Mouse (Mus musculus) midbrain, embryonic 13.5 days (tissue): Measurements from ENCODE around the gene Stx17. TPM values are rescaled to one million over a fixed set of nuclear protein-coding genes. Genes with fewer than 3 reads are reported as not detected.

ENCODE experiments used
- ATAC-seq: fragments of 200-750 bp; cut with Nextera tagmentation; 2 replicates; pipeline ENCODE4 v1.8.0; 2017; ENCODE audit warnings: mild to moderate bottlenecking, moderate TSS enrichment, moderate library complexity
- H3K27ac ChIP-seq: fragments of 300-500 bp; sonication (generic); 2 replicates; pipeline ENCODE4 v1.5.1; 2015; ENCODE audit warnings: inconsistent platforms, mild to moderate bottlenecking, moderate library complexity
- H3K27me3 ChIP-seq: fragments of 300-500 bp; sonication (generic); 2 replicates; pipeline ENCODE4 v1.6.1; 2015; ENCODE audit warnings: mild to moderate bottlenecking, inconsistent platforms
- H3K36me3 ChIP-seq: fragments of 300-500 bp; sonication (generic); 2 replicates; pipeline ENCODE4 v1.6.1; 2015; ENCODE audit warnings: mild to moderate bottlenecking, inconsistent platforms
- H3K4me1 ChIP-seq: fragments of 300-500 bp; sonication (generic); replicated peaks from 2 replicates; pipeline ENCODE4 v1.6.1; 2015; ENCODE audit warnings: inconsistent platforms
- H3K4me2 ChIP-seq: fragments of 300-500 bp; sonication (generic); replicated peaks from 2 replicates; pipeline ENCODE4 v1.6.1; 2015; ENCODE audit warnings: moderate library complexity, mild to moderate bottlenecking, inconsistent platforms
- H3K4me3 ChIP-seq: fragments of 300-500 bp; sonication (generic); replicated peaks from 2 replicates; pipeline ENCODE4 v1.5.1; 2015; ENCODE audit warnings: mild to moderate bottlenecking, inconsistent platforms
- H3K9ac ChIP-seq: fragments of 300-500 bp; sonication (generic); replicated peaks from 2 replicates; pipeline ENCODE4 v1.6.1; 2015; ENCODE audit warnings: mild to moderate bottlenecking, inconsistent platforms
- H3K9me3 ChIP-seq: fragments of 300-500 bp; sonication (generic); 2 replicates; pipeline ENCODE4 v1.6.1; 2016; ENCODE audit warnings: mild to moderate bottlenecking, inconsistent platforms
- WGBS: fragments of 180-500 bp; shearing (Covaris S2); methylation state at CpG from one replicate; pipeline ENCODE4 v1.1.7; 2015; 5-methylcytosine and 5-hydroxymethylcytosine counted together
- polyA plus RNA-seq: library from polyadenylated mRNA; unstranded; fragments of >200 nt; fragmentation: Nextera tagmentation; extraction: Ambion mirVana; gene quantifications from 2 replicates; pipeline ENCODE4 v1.2.1, GENCODE M21; 2015

Stx17 gene
- polyA plus RNA-seq, 1 experiment from 2014 or later, result 20.3 TPM

DNA sequence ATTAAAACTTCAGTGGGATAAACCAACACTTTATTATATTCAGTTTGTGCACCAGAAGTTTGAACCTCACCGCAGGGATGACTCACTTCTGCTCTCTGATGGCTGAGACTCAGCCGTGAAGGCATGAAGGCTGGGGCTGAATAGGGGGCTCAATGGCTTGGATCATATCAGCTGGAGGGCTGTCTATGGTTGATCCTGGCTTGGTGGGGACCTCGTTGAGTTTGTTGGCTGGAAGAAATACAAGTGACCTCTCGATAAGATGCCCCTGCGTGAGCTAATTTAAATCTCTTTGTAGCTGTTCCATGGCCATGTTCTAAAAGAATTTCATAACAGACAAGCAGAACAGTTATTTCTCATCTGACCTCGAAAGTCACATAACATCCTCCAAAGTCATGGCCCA is 17.6 kb upstream of the Stx17 start:
- Histone ChIP-seq H3K4me2 (no peak overlapping the region), H3K4me3 (no peak overlapping the region), H3K9me3 (no peaks in the 10 kb centered on the region), H3K27me3 (peaks cover 3% of the 10 kb centered on the region; the same call in 1 of the 2 replicates), H3K27ac (no peak overlapping the region), H3K9ac (no peak overlapping the region), H3K4me1 (no peaks in the 10 kb centered on the region), H3K36me3 (no peaks in the 10 kb centered on the region)
- WGBS, result 84% methylated on average over 6 of the region's 6 CpGs
- ATAC-seq, result no peak

DNA sequence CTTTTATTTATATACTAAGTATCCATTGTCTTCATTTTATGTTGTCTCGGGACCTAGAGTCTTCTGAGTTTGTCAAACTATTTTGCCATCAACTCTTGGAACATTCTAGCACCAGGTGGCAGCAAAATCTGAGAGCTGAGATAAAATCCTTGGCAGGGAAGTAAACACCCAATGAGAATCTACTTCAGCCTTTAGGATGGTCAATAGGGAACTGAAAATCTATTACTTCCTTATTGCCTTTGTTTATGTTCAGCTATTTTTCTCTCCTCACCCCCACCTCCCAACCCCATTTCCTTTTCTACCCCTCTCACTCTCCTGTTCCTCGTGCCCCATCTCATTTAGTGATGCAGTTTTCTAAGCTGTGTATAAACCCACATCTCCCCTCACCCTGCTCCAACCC is 16.1 kb upstream of the Stx17 start:
- H3K4me2 ChIP-seq, result no peak overlapping the region
- no peak overlapping the region for H3K27ac ChIP-seq
- H3K9me3 ChIP-seq, result no peaks in the 10 kb centered on the region
- no peaks in the 10 kb centered on the region for H3K27me3 ChIP-seq
- no peak overlapping the region for H3K9ac ChIP-seq
- ATAC-seq, result no peak
- no peaks in the 10 kb centered on the region for H3K36me3 ChIP-seq
- H3K4me3 ChIP-seq, result no peak overlapping the region
- no peaks in the 10 kb centered on the region for H3K4me1 ChIP-seq
- 76% methylated on average over 2 of the region's 2 CpGs for WGBS

DNA sequence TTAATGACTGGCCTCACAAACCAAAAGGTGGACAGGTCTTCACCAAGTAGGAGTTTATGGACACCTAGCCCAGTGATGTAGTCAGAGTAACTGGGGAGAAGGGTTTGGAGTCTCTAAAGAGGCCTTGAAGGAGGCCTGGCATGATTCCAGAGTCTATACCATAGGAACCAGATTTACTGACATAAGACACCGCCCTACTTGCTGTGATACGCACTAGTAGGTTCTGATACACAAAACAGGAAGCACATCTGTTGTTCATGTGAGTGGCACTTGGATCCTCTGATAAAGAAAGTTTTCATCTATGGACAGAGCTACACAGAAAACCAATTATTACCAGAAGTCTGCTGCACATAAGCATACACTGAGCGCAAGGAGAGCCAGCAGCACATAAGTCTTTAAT is 14.4 kb upstream of the Stx17 start:
- H3K27ac ChIP-seq, result no peak overlapping the region
- no peaks in the 10 kb centered on the region for H3K27me3 ChIP-seq
- no peaks in the 10 kb centered on the region for H3K9me3 ChIP-seq
- H3K4me2 ChIP-seq, result no peak overlapping the region
- ATAC-seq, result no peak
- no peak overlapping the region for H3K4me3 ChIP-seq
- 88% methylated on average over 3 of the region's 3 CpGs for WGBS
- no peak overlapping the region for H3K9ac ChIP-seq
- H3K4me1 ChIP-seq, result no peaks in the 10 kb centered on the region
- no peaks in the 10 kb centered on the region for H3K36me3 ChIP-seq

DNA sequence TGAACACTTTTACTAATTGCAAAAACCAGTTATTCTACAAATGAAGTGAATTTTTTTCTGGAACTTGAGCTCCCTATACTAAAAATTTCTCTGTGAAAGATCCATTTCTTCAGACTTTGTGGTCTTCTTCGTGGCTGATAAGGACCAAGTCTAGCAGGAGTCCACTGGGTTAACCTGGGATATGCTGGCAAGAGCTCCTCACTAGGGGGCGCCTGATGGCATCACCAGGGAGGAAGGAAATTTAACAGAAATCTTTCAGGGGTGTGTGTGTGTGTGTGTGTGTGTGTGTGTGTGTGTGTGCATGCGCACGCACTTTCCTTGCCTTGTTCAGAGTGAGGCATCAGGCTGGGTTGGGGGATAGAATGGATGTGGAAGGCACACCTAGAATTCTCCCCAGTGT is 8.5 kb upstream of the Stx17 start:
- H3K4me1 ChIP-seq, result 0 out of 2 replicates have a peak, but pooled peaks cover 3% of the 10 kb centered on the region
- H3K4me3 ChIP-seq, result no peak overlapping the region
- no peaks in the 10 kb centered on the region for H3K36me3 ChIP-seq
- ATAC-seq, result no peak
- no peak overlapping the region for H3K27ac ChIP-seq
- 68% methylated on average over 4 of the region's 4 CpGs for WGBS
- no peaks in the 10 kb centered on the region for H3K27me3 ChIP-seq
- no peak overlapping the region for H3K9ac ChIP-seq
- H3K4me2 ChIP-seq, result no peak overlapping the region
- no peaks in the 10 kb centered on the region for H3K9me3 ChIP-seq

DNA sequence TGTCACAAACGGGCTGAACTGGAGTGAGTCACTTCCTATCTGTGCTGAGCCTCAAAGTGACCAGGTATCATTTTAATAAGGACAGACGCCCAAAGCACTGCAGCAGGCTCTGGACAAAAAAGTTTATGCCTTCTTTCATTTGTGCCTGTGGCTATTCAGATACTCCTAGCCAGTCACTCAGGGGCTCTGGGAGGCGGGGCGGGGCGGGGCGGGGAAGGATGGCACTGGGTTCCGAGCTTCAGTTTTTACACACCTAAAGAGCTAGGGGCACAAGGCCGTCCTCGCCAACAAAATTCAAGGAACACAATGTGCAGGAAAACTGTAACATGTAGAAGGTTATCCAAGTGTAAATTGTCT is 321 bp upstream of the Stx17 start:
- peak overlapping the region; percentile 77 for H3K4me3 ChIP-seq
- H3K36me3 ChIP-seq, result no peaks in the 10 kb centered on the region
- H3K4me1 ChIP-seq, result peaks cover 6% of the 10 kb centered on the region
- WGBS, result 7% methylated on average over 9 of the region's 9 CpGs
- H3K4me2 ChIP-seq, result peak overlapping the region; percentile 84
- H3K9ac ChIP-seq, result peak overlapping the region; percentile 82
- no peaks in the 10 kb centered on the region for H3K9me3 ChIP-seq
- H3K27ac ChIP-seq, result no peak overlapping the region
- 0 out of 2 replicates have a peak, but pooled peaks cover 5% of the 10 kb centered on the region for H3K27me3 ChIP-seq
- peak; percentile 91 for ATAC-seq

DNA sequence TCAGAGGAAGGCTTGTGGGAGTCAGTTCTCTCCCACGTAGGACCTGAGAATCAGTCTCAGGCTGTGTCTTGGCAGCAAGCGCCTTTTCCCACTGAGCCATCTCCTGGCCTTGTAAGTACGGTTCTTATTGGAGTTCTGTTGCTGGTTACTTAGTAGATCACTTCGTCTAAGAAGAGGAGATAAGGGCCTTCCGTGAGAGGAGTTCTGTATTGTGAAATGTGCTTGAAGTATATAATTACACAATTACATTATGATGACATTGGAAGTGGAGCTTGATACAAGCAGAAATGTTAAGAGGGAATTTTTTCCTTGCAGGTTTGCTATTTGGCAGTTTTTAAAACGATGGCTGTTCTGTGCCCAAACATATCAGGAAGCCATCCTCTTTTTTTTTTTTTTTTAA is 5.6 kb downstream of the Stx17 start:
- WGBS, result 90% methylated on average over 6 of the region's 6 CpGs
- peaks cover 3% of the 10 kb centered on the region for H3K4me1 ChIP-seq
- H3K27me3 ChIP-seq, result 0 out of 2 replicates have a peak, but pooled peaks cover 5% of the 10 kb centered on the region
- ATAC-seq, result no peak
- no peak overlapping the region for H3K9ac ChIP-seq
- H3K4me3 ChIP-seq, result no peak overlapping the region
- H3K36me3 ChIP-seq, result peaks cover 2% of the 10 kb centered on the region; the same call in 1 of the 2 replicates
- no peaks in the 10 kb centered on the region for H3K9me3 ChIP-seq
- no peak overlapping the region for H3K4me2 ChIP-seq
- H3K27ac ChIP-seq, result no peak overlapping the region

DNA sequence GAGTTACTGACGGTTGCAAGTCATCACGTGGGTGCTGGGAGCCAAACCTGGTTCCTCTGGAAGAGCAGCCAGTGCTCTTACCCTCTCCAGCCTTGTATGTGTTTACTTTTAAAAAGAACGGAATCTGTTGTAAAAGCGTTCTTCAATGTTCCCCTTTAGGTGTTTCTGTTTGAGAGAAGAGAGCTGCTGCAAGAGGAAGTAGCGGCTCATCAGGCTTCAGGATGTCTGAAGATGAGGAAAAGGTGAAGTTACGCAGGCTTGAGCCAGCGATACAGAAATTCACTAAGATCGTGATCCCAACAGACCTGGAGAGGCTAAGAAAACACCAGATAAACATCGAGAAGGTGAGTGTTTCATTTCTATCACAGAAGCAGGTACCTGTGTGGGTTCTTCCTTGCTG is 6.9 kb downstream of the Stx17 start:
- ATAC-seq, result no peak
- Histone ChIP-seq H3K4me1 (no peaks in the 10 kb centered on the region), H3K36me3 (peaks cover 2% of the 10 kb centered on the region; the same call in 1 of the 2 replicates), H3K27me3 (0 out of 2 replicates have a peak, but pooled peaks cover 5% of the 10 kb centered on the region), H3K27ac (no peak overlapping the region), H3K4me3 (no peak overlapping the region), H3K9me3 (no peaks in the 10 kb centered on the region), H3K4me2 (no peak overlapping the region), H3K9ac (no peak overlapping the region)
- WGBS, result 96% methylated on average over 9 of the region's 9 CpGs

DNA sequence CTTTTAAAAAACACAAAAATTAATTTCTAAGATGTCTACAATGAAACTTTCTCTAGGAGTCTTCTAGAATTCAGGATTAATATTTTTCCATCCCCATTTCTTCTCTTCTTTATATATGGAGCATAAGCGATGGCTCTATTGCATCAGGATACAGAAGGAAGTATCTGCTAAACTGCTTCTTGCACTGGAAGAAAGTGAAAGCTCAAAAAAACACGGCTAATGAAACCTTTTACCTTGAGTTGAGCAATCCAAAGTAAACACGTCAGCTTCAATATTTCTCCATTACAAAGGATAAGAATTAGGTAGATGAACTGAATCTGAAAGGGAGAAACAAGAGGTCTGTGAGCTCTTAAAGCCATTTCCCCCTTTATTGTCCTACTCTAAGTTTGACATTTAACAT is 8.0 kb downstream of the Stx17 start:
- WGBS, result 88% methylated on average over 3 of the region's 3 CpGs

DNA sequence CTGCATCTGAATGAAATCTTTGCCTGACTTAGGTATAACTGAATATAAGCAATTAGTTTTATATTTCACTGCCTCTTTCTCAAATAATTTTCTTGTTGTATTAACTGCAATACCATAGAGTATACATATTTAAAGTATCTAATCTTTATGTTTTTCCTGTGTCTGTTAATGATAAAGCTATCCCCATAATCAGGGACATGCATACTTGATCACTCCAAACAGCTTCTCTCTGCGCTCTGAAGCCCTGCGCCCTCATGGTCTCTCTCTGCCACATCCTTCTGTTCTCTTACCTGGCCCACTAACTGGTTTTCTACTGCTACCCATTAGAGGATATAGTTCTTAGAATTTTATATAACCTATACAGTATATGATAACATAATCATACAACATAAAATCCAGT is 24.8 kb downstream of the Stx17 start:
- H3K4me2 ChIP-seq, result no peak overlapping the region
- H3K27me3 ChIP-seq, result no peaks in the 10 kb centered on the region
- no peak overlapping the region for H3K27ac ChIP-seq
- H3K4me1 ChIP-seq, result no peaks in the 10 kb centered on the region
- no peaks in the 10 kb centered on the region for H3K36me3 ChIP-seq
- H3K9me3 ChIP-seq, result no peaks in the 10 kb centered on the region
- H3K4me3 ChIP-seq, result no peak overlapping the region
- no peak for ATAC-seq
- no peak overlapping the region for H3K9ac ChIP-seq
- 97% methylated on average over 2 of the region's 2 CpGs for WGBS

More for the DNA sequence above, 8.0 kb downstream of the Stx17 start:
- ATAC-seq, result no peak
- H3K27ac ChIP-seq, result no peak overlapping the region
- no peak overlapping the region for H3K4me2 ChIP-seq
- no peaks in the 10 kb centered on the region for H3K9me3 ChIP-seq
- no peak overlapping the region for H3K4me3 ChIP-seq
- H3K9ac ChIP-seq, result no peak overlapping the region
- H3K4me1 ChIP-seq, result no peaks in the 10 kb centered on the region
- peaks cover 2% of the 10 kb centered on the region; the same call in 1 of the 2 replicates for H3K36me3 ChIP-seq
- no peaks in the 10 kb centered on the region for H3K27me3 ChIP-seq

DNA sequence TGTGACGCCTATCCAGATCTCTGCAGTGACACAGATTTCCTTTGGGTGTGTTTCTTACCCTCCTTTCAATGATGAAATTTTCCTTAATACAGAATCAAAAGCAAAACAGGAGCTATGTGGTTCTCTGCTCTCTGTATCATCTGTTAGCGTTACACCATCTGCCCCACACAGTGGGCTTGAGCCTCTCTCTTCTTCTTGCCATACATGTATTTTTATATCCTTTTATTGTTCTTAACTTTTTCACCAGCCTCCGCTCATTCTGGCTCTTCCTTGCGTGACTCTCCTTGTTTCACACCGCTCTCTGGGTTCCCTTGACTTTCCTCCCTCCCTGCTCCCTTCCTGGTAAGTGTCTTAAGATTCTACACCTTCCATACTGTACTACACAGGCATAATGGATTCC is 28.5 kb downstream of the Stx17 start:
- WGBS, result 92% methylated on average over 5 of the region's 5 CpGs
- ATAC-seq, result no peak
- no peak overlapping the region for H3K9ac ChIP-seq
- no peak overlapping the region for H3K27ac ChIP-seq
- no peak overlapping the region for H3K4me3 ChIP-seq
- H3K36me3 ChIP-seq, result no peaks in the 10 kb centered on the region
- H3K9me3 ChIP-seq, result no peaks in the 10 kb centered on the region
- H3K4me2 ChIP-seq, result no peak overlapping the region
- no peaks in the 10 kb centered on the region for H3K4me1 ChIP-seq
- no peaks in the 10 kb centered on the region for H3K27me3 ChIP-seq

DNA sequence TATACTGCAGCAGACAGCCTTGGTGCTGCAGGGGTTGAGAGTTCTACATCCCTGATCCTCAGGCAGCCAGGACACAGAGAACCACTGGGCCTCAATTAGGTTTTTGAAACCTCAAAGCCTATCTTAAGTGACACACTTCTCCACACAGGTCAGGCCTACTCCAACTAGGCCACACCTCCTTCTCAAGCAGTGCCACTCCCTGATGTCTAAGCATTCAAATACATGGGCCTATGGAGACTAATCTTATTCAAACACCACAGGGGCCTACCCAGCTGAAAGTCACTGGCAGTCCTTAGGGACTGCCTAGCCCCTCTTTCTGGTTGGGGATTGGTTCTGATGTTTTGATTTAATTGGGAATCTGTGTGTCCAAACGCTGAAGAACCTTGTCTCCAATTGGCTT is 31.1 kb downstream of the Stx17 start:
- Histone ChIP-seq H3K4me2 (no peak overlapping the region), H3K4me3 (no peak overlapping the region), H3K4me1 (no peaks in the 10 kb centered on the region), H3K36me3 (0 out of 2 replicates have a peak, but pooled peaks cover 5% of the 10 kb centered on the region), H3K9ac (no peak overlapping the region), H3K27ac (no peak overlapping the region), H3K27me3 (no peaks in the 10 kb centered on the region), H3K9me3 (no peaks in the 10 kb centered on the region)
- ATAC-seq, result 0 out of 2 replicates have a peak, but pooled peaks have one; percentile 43
- WGBS, result 67% methylated on average over 1 of the region's 1 CpGs

DNA sequence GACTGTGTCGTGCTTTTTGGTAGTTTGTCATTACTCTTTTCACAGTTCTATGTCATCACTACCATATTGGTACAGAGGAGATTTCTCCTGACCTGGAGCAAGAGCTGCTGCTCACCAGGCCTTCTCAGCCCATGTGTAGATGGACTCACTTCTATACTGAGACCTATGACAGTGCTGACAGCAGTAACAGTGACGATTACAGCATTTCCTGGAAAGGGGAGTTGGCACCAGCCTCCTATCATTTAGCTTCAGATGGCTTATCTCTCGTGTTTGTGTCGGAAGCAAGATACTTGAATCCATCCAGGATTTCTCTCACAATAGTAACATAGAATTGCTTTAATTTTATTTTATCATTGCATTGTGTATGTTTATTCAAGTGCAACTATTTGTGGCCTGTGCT is 35.7 kb downstream of the Stx17 start:
- no peaks in the 10 kb centered on the region for H3K27me3 ChIP-seq
- H3K9ac ChIP-seq, result no peak overlapping the region
- H3K4me3 ChIP-seq, result no peak overlapping the region
- H3K9me3 ChIP-seq, result no peaks in the 10 kb centered on the region
- H3K4me1 ChIP-seq, result no peaks in the 10 kb centered on the region
- no peak for ATAC-seq
- H3K27ac ChIP-seq, result no peak overlapping the region
- 0 out of 2 replicates have a peak, but pooled peaks cover 5% of the 10 kb centered on the region for H3K36me3 ChIP-seq
- WGBS, result 91% methylated on average over 4 of the region's 4 CpGs
- H3K4me2 ChIP-seq, result no peak overlapping the region

DNA sequence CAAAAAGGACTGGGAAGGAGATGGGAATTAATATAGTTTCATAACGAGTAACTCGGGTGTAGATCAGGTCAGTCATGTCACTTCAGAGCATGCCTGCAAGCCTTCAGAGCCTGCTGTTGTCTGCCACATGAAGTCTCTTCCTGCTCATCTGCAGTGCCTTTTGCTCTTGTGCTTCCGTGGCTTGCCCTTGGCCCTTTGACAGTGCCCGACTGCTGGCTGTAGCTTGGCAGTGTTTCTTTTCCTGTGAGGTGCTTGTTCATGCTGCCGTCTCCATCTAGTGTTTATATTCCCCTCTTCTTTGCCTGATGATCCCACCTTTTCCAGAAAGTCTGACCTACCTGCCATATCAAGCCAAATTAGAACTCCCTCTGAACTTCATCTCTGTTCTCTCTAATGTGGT is 39.1 kb downstream of the Stx17 start:
- Histone ChIP-seq H3K9me3 (no peaks in the 10 kb centered on the region), H3K4me3 (no peak overlapping the region), H3K27ac (no peak overlapping the region), H3K36me3 (peaks cover 10% of the 10 kb centered on the region), H3K9ac (no peak overlapping the region), H3K4me1 (no peaks in the 10 kb centered on the region), H3K27me3 (no peaks in the 10 kb centered on the region), H3K4me2 (no peak overlapping the region)
- 85% methylated on average over 5 of the region's 5 CpGs for WGBS
- ATAC-seq, result no peak
